Mouse (Mus musculus): ENCODE results near the gene Inpp5k.

GRCm38 (mm10) chr11:75674875-75675274 is 44.1 kb downstream of the Inpp5k start:
- TF ChIP-seq CTCF (conservative IDR thresholded peaks at IDR 0.05; ENCODE audit: low read length): no peak
- TF ChIP-seq POU5F1 (IDR thresholded peaks at IDR 0.05; ENCODE audit: borderline replicate concordance, low read length): no peak

Data from E14TG2a.4 (cell line).